Mouse (Mus musculus) cortical plate, adult 2 months (tissue): ENCODE results near the gene Birc2.

ENCODE experiments used
- CTCF ChIP-seq: fragments of 200-500 bp; IDR thresholded peaks from 2 replicates; pipeline ENCODE4 v1.5.1; 2011; ENCODE audit warnings: mild to moderate bottlenecking, control low read depth, low read length; ENCODE audit not compliant: insufficient read depth; ENCODE audit errors: extremely low read depth
- POLR2A ChIP-seq: fragments of 200-500 bp; IDR thresholded peaks from 2 replicates; pipeline ENCODE4 v1.6.1; 2011; ENCODE audit warnings: mild to moderate bottlenecking, low read length, control low read depth; ENCODE audit not compliant: insufficient read depth; ENCODE audit errors: extremely low read depth

GRCm38 (mm10) chr9:7778771-7779170, 58.1 kb downstream of the Birc2 start:
- TF ChIP-seq CTCF = no peak
- TF ChIP-seq POLR2A = no peak
